Mouse (Mus musculus) ES-Bruce4 (cell line): ENCODE measurements around the gene Olfr281. TPM values are rescaled to one million over a fixed set of nuclear protein-coding genes. Genes with fewer than 3 reads are reported as not detected.

Experiments used
- H3K27ac ChIP-seq: 2 replicates; pipeline ENCODE4 v1.5.1; 2012; ENCODE audit warnings: low read length, inconsistent platforms; ENCODE audit not compliant: insufficient read depth
- H3K27me3 ChIP-seq: 2 replicates; pipeline ENCODE4 v1.6.1; 2012; ENCODE audit warnings: mild to moderate bottlenecking, low read length, inconsistent platforms; ENCODE audit not compliant: control insufficient read depth, poor library complexity, insufficient read depth, severe bottlenecking
- H3K36me3 ChIP-seq: 2 replicates; pipeline ENCODE4 v1.6.1; 2012; ENCODE audit warnings: inconsistent platforms, mild to moderate bottlenecking, low read length, moderate library complexity; ENCODE audit not compliant: control insufficient read depth, poor library complexity, insufficient read depth, severe bottlenecking
- H3K4me1 ChIP-seq: one replicate; pipeline ENCODE4 v1.8.1; 2011; ENCODE audit warnings: low read length; ENCODE audit not compliant: control insufficient read depth, insufficient read depth
- H3K4me3 ChIP-seq: 2 replicates; pipeline ENCODE4 v1.5.1; 2011; ENCODE audit warnings: low read depth, mild to moderate bottlenecking, low read length
- H3K9ac ChIP-seq: 2 replicates; pipeline ENCODE4 v1.6.1; 2012; ENCODE audit warnings: low read depth, mild to moderate bottlenecking, inconsistent platforms; ENCODE audit not compliant: poor library complexity, severe bottlenecking
- H3K9me3 ChIP-seq: replicated peaks from 2 replicates; pipeline ENCODE4 v1.6.1; 2012; ENCODE audit warnings: mild to moderate bottlenecking, low read length, inconsistent platforms; ENCODE audit not compliant: control insufficient read depth, poor library complexity, insufficient read depth, severe bottlenecking
- CTCF ChIP-seq: IDR thresholded peaks from one replicate; pipeline ENCODE4 v1.8.1; 2011; ENCODE audit warnings: low read depth, low read length
- EP300 ChIP-seq: IDR thresholded peaks from 2 replicates; pipeline ENCODE4 v1.6.1; 2011; ENCODE audit warnings: low read depth, low read length; ENCODE audit not compliant: insufficient read depth
- POLR2A ChIP-seq: IDR thresholded peaks from one replicate; pipeline ENCODE4 v1.8.1; 2011; ENCODE audit warnings: low read length; ENCODE audit not compliant: insufficient read depth
- polyA plus RNA-seq: library from polyadenylated mRNA; stranded (reverse); fragments of >200 nt; gene quantifications from 2 replicates; pipeline ENCODE4 v1.2.4, GENCODE M21; 2011; ENCODE audit warnings: low read depth; ENCODE audit not compliant: missing spikeins, insufficient read depth, insufficient read length

Olfr281 gene
- polyA plus RNA-seq, 1 experiment = not detected

DNA sequence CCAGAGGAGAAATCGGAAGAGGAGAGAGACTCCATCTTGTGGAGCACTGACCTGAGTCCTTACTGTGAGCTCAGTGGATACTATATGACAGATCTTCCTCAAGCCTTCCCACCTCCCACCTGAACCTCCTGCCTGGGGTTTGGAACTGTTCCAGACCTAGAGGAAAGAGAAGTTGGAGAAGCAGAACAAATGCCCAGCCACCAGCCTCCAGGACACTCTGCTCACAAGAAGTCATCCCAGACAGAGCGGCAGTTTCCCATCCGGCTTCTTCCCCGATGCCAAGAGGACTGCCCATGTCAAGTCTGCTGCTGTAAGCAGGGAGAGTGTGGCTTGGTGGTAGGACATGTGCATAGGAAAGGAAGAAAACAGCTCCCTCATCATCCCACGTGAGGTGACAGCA, 23.9 kb downstream of the Olfr281 start:
- no peak overlapping the region for H3K9ac ChIP-seq
- no peak for TF ChIP-seq POLR2A
- no peak for TF ChIP-seq EP300
- no peak for TF ChIP-seq CTCF
- no peak overlapping the region for H3K27ac ChIP-seq
- H3K9me3 ChIP-seq = no peaks in the 10 kb centered on the region
- no peak overlapping the region for H3K4me3 ChIP-seq
- no peaks in the 10 kb centered on the region for H3K27me3 ChIP-seq
- no peaks in the 10 kb centered on the region for H3K36me3 ChIP-seq
- no peaks in the 10 kb centered on the region for H3K4me1 ChIP-seq

DNA sequence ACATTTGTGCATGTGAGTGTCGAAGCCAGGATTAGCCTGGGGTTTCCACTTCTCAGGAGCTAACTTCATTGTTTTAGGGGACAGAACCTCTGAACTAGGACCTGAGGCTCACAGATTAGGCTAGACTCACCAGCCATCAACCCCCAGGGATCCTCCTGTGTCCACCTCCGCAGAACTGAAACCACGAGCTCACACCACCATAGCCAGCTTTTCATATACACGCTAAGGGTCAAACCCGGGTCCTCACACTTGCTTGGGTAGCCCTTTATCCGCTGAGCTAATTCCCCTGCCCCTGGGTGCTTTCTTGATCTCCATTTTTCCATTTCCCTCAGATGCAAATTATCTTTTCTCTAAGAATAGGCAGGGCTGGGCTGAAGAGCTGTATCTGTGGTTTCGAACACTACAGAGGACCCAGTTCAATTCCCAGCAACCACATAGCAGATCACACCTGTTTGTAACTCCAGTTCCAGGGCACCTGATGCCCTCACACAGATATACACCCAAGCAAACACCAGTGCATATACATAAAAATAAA, 27.2 kb downstream of the Olfr281 start:
- Histone ChIP-seq H3K4me1 (no peaks in the 10 kb centered on the region), H3K27ac (no peak overlapping the region), H3K27me3 (no peaks in the 10 kb centered on the region), H3K9me3 (no peaks in the 10 kb centered on the region), H3K4me3 (no peak overlapping the region), H3K36me3 (no peaks in the 10 kb centered on the region), H3K9ac (no peak overlapping the region)
- TF ChIP-seq CTCF (no peak), EP300 (no peak), POLR2A (no peak)

- no peaks in the 10 kb centered on the region for H3K4me1 ChIP-seq
- H3K4me3 ChIP-seq = no peak within 1 kb of the TSS
- no peaks in the 10 kb centered on the region for H3K9me3 ChIP-seq
- no peaks in the 10 kb centered on the region for H3K27me3 ChIP-seq
- no peak for TF ChIP-seq POLR2A
- TF ChIP-seq CTCF = no peak
- no peak for TF ChIP-seq EP300
- H3K27ac ChIP-seq = no peak within 1 kb of the TSS
- no peak within 1 kb of the TSS for H3K9ac ChIP-seq
- H3K36me3 ChIP-seq = no peaks in the 10 kb centered on the region
Observed at GRCm38 (mm10) chr15:98482701-98483100, 30.3 kb downstream of the Olfr281 start, which contains the start of gene Lalba. Gene Lalba (minus strand): TSS chr15:98482721.

DNA sequence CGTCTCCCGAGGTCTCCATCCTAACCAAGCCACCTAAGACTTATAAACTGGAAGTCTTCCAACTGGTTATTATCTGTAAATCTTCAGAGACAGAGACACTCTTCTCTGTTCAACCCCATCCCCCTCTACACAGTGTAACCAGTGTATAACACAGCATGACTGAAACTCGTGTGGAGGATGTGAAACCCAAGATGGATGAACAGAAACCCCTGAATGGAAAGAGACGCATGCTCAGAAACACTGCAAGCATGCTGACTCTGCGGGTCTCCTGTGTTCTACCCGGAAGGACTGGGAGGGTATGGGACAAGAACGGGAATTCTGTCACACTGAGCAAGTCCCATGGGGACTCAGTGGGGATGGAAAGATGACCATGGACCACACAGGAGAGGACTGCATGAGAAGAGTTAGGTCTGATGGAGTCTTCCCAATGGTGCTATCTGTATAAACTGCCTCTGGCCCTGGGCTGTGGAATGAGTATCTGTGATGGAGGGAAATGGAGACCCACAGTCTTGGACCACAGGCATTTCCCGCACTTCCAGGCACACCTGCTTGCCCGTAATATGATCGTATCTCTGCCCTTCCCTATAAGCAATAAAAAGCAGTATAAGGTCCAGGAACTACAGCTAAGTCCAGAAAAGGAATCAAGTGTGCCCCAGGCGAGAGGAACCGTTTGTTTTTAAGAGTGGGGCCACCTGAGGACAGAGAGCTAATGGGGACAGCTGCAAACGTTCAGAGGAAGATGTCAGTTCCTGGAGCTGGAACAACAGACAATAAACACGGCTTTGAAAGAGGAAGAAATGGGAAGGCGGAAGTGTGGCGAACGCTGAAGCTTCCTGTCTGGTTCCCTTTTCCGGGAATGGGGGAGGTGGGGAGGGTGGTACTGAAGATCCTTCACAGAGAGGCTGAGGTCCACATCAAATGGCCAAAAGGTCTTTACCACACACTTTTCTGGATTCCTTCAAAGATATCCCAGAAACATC, 31.8 kb downstream of the Olfr281 start:
- H3K36me3 ChIP-seq = no peaks in the 10 kb centered on the region
- no peaks in the 10 kb centered on the region for H3K9me3 ChIP-seq
- H3K9ac ChIP-seq = no peak overlapping the region
- no peak for TF ChIP-seq CTCF
- TF ChIP-seq POLR2A = no peak
- no peak for TF ChIP-seq EP300
- H3K4me1 ChIP-seq = no peaks in the 10 kb centered on the region
- H3K27ac ChIP-seq = no peak overlapping the region
- no peaks in the 10 kb centered on the region for H3K27me3 ChIP-seq
- no peak overlapping the region for H3K4me3 ChIP-seq

DNA sequence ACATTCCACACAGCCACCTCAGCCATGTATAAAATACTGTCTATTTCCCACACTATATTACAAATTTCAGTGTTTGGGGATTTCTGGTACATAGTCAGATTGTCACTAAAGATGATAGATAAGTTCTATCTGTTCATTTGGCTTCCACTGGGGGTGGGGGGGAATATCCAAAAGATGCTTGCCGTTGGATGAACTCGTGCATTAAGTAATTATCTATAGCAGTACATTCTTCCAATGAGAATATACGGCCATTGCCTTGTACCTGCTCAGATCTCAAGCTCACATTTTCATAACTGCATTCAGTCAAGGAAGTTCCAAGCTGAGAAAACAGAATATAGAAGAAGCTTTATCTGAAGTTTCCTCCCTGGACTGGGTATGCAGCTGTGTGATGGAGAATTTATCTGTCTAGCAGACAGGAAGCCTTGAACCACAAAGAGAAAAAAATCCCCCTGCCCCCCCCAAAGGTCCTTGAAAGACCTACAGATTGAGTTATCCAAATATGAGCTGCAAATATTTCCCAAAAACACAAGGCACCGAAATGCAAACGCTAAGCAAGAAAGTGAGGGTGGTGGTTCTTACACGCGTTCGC, 34.1 kb downstream of the Olfr281 start:
- no peaks in the 10 kb centered on the region for H3K4me1 ChIP-seq
- H3K36me3 ChIP-seq = no peaks in the 10 kb centered on the region
- no peak overlapping the region for H3K9ac ChIP-seq
- H3K9me3 ChIP-seq = no peaks in the 10 kb centered on the region
- no peak overlapping the region for H3K4me3 ChIP-seq
- TF ChIP-seq EP300 (no peak), CTCF (no peak), POLR2A (no peak)
- H3K27ac ChIP-seq = no peak overlapping the region
- H3K27me3 ChIP-seq = no peaks in the 10 kb centered on the region
